Mouse (Mus musculus): ENCODE measurements at regions not wholly inside any gene's neighbourhood (a gene's known extent, or its start where the extent isn't known, plus 50 kb on each side); places are given as distances from the start of the nearest gene placed in this dataset.

- ChIA-PET POLR2A (interaction anchor here in 1 of 4 experiments (1.8 kb wide), 1 partner anchor 11 kb away, joined by 4 read pairs; no protein-coding TSS in a partner anchor), CTCF (no interaction called here)
These were observed 66.8 kb upstream of the Arhgap5 start for GRCm38 (mm10) chr12:52436941-52437340.

- CTCF ChIA-PET: no interaction called here
- POLR2A ChIA-PET: interaction anchor here in 1 of 4 experiments (0.6 kb wide), 1 partner anchor 42 kb away, joined by 3 read pairs; no protein-coding TSS in a partner anchor
These were observed 64.5 kb upstream of the Arhgap5 start for GRCm38 (mm10) chr12:52439241-52439640.

GRCm38 (mm10) chr12:52440868-52441365, 62.9 kb upstream of the Arhgap5 start:
- ChIA-PET CTCF (no interaction called here), POLR2A (no interaction called here)

DNA sequence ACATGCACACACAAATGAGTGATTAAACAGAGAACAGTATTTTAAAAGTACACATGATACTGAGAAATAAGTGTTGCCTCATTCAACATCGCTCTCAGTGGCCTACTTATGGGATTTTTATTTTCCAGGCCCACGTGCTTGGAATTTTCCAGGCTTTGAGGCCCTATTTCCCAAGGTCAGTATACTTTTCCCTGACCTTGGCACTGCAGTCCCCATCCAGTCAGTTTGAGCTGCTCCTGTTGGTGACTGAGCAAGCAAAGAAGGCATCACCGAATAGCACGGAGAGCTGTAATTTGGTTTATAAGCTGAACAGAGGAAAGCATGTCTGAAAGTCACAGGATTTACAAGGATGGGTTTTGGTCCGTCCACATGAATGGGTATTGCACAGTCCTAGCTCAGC, 61.4 kb upstream of the Arhgap5 start:
- ChIA-PET CTCF (no interaction called here), POLR2A (no interaction called here)

DNA sequence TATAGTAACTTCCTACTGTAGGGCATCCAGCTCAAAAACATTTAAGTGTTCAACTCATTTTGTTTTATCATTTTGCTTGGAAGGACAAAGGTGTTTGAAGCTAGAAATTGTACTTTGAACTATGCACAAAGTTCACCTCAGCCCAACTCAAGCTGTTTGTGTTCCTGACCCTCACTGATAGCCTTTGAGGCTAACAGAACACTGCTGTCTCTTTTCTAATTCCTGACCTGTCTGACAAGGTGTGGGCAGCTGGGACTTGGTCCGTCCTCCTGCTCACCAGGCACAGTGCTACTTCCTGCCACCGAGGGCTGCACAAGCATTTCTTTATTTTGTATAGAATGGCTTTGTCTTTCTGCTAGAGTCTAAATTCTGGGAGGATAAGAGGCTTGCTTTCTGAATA, 58.0 kb upstream of the Arhgap5 start:
- ChIA-PET CTCF (no interaction called here), POLR2A (no interaction called here)

DNA sequence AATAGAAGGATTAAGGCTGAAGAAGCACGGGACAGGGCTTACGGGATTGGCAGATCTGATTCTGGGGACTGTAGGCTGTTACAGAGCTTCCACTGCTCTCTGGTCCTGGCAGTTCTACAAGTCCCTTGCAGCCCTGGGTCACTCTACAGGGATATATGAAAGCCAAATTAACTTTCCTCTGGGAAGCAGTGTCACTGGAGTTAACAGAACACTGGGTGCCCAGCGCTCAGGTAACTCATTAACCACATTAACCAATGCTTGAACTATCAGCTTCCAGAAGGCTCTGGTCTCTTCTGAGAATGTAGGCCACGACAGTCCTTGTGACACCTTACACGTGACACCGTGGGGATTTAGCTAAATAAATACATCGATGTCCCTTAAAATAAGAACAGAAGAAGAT, 57.3 kb upstream of the Arhgap5 start:
- CTCF ChIA-PET: no interaction called here
- POLR2A ChIA-PET: interaction anchor here in 2 of 4 experiments (0.6 to 1.9 kb wide), 3 partner anchors 34 to 747 kb away, joined by 3 to 7 read pairs (median 6); no protein-coding TSS in a partner anchor

GRCm38 (mm10) chr12:52447482-52447881, 56.3 kb upstream of the Arhgap5 start:
- ChIA-PET CTCF (no interaction called here), POLR2A (interaction anchor here in 1 of 4 experiments (1.4 to 1.9 kb wide), 2 partner anchors 35 to 50 kb away, joined by 3 to 7 read pairs; no protein-coding TSS in a partner anchor)

GRCm38 (mm10) chr12:52448218-52448617, 55.6 kb upstream of the Arhgap5 start:
- CTCF ChIA-PET: no interaction called here
- POLR2A ChIA-PET: interaction anchor here in 3 of 4 experiments (0.6 to 1.9 kb wide), 3 partner anchors 12 to 50 kb away, joined by 3 to 7 read pairs (median 4); no protein-coding TSS in a partner anchor

- POLR2A ChIA-PET: no interaction called here
- CTCF ChIA-PET: no interaction called here
These were observed 49.9 kb upstream of the Arhgap5 start for GRCm38 (mm10) chr12:52453890-52454289.
